Mouse (Mus musculus) E14TG2a.4 (cell line): ENCODE data around the gene Tfrc.

Experiments used
- CTCF ChIP-seq: conservative IDR thresholded peaks from 2 replicates; pipeline ENCODE4 v1.5.1; 2014; ENCODE audit warnings: low read length
- NANOG ChIP-seq: IDR thresholded peaks from 2 replicates; pipeline ENCODE4 v1.6.1; 2014; ENCODE audit warnings: borderline replicate concordance, low read length, mixed read lengths
- POU5F1 ChIP-seq: IDR thresholded peaks from 2 replicates; pipeline ENCODE4 v1.6.1; 2014; ENCODE audit warnings: low read length, borderline replicate concordance

DNA sequence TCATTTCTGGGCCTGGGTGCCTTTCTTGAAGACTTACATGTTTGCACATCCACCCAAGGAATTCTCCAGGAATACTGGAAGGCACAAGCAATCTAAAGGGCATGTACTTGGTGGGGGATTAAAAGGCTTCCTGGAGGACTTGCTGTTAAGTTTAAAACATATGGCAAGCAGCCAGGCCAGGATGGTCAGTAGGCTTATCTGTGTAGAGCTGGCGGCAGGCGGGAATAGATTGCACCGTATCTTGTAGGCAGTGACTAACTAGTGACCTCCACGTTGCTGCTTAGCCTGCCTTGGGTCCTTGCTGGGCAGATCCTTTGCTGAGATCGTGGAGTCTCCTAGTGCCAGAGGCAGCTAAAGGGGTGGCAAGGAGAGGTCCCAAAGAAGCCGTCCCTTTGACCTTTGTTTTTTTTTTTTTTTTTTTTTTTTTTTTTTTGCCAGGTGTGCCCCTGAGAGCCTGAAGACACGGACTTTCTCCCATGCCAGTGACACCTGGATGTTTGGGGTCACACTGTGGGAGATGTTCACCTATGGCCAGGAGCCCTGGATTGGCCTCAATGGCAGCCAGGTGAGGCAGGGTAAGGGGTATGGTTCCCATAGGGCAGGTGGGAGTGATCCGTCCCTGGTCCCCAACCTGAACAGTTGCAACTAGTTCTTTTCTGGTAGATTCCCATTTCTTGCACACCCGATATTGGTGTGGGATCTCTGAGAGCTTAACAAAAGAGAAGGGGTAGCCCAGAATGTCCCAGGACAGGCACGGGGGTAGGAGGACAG is 61.8 kb downstream of the Tfrc start:
- no peak for TF ChIP-seq CTCF
- TF ChIP-seq NANOG = no peak
- TF ChIP-seq POU5F1 = no peak
